Mouse (Mus musculus) brain, embryonic 14.5 days (tissue): ENCODE measurements around the gene Etv3.

Source experiments
- CTCF ChIP-seq: fragments of 200-500 bp; IDR thresholded peaks from 2 replicates; pipeline ENCODE4 v1.5.1; 2012; ENCODE audit warnings: inconsistent platforms, mild to moderate bottlenecking, moderate library complexity, borderline replicate concordance; ENCODE audit not compliant: insufficient read depth, insufficient read length; ENCODE audit errors: extremely low read depth
- POLR2A ChIP-seq: fragments of 200-500 bp; IDR thresholded peaks from 2 replicates; pipeline ENCODE4 v1.6.1; 2012; ENCODE audit warnings: mild to moderate bottlenecking, inconsistent platforms, borderline replicate concordance; ENCODE audit not compliant: poor library complexity, insufficient read depth, insufficient read length, severe bottlenecking; ENCODE audit errors: extremely low read depth

DNA sequence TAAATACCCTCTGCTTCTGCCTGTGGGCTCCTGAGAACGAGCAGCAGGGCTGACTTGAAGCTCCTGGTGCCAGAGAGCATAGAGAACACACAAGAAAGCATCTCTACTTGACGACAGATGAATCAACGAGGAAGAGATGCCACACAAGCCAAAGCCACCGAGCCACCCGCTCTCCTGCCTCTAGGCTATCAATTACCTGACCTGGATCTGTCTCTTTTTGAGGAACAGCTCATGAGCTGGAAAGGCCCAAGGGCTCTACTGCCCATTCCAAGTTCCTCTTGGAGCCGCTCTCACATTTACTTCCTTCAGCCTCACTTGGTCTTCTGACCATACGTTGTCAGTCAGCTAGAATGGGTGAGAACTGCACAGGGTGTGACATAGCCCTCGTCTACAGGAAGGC, 36.2 kb downstream of the Etv3 start:
- TF ChIP-seq CTCF, result no peak
- TF ChIP-seq POLR2A, result no peak
